Mouse (Mus musculus) gastrocnemius, postnatal 36 days (tissue): Measurements from ENCODE around the gene Trub1. TPM values are rescaled to one million over a fixed set of nuclear protein-coding genes. Genes with fewer than 3 reads are reported as not detected.

Experiments used
- DNase-seq, 2 experiments: peaks; one replicate each; pipeline ENCODE4 v3.0.0; 2022
- intact Hi-C: fragments of 180-260 bp; cut with DNase I; formaldehyde crosslinking; loops from one replicate; pipeline ENCODE4 v1.15.1; 2025
- long read RNA-seq, 2 experiments: library from polyadenylated mRNA; stranded (forward); transcript quantifications; one replicate each; pipeline ENCODE4 v2.0.0; 2021
- total RNA-seq, 2 experiments: library from RNA; stranded (reverse); gene quantifications; 2 replicates each; pipeline ENCODE4 v1.2.3; 2021

Gene Trub1
- total RNA-seq = 1 to 10 TPM; 4.4 to 4.7 TPM
- long read RNA-seq, experiment 1, transcript Trub1-202 (8 exons, 3,789 nt) = major isoform, 6 of 8 reads
- long read RNA-seq, experiment 1, partial matches to known transcripts = 0 of 8 reads
- long read RNA-seq, experiment 1, other reads (novel, unspliced or antisense) = 2 of 8 reads
- long read RNA-seq, experiment 2, transcript Trub1-202 (8 exons, 3,789 nt) = major isoform, 8 of 9 reads
- long read RNA-seq, experiment 2, partial matches to known transcripts = 0 of 9 reads
- long read RNA-seq, experiment 2, other reads (novel, unspliced or antisense) = 1 of 9 reads

DNA sequence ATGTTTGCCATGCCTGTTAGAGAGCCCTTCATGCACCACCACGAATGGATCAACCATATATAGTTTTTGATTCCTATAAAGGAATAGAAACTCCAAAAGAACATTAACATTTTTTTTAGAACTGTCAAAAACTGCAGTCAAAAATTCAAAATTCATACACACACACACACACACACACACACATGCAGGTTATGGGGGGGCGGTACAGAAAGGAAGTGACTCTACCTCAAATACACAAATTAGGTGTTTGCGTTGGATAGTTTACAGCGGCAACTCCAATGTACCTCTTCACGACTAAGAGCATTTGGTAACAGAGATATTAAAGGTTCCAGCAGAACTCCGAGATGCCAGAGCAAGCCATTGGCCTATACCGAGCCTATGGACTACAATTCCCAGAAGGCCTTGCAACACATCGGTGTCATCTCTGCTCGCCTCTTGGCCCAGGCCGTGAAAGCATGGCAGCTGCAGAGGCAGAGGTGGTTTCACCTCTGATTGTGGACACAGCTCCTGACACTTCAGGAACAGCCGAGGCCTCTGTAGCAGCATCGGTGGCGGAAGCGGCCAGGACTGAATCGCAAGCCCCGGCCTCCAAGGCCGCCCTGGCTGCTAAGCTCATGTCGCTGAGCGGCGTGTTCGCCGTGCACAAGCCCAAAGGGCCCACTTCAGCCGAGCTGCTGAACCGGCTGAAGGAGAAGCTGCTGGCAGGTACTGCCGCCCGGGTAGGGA, at the start of gene Trub1:
Gene Trub1 (plus strand): TSS at position 421 of the 726 bp plus-strand sequence.
- DNase-seq = peak; percentile 59 to 65
- intact Hi-C loops = no loop called here

DNA sequence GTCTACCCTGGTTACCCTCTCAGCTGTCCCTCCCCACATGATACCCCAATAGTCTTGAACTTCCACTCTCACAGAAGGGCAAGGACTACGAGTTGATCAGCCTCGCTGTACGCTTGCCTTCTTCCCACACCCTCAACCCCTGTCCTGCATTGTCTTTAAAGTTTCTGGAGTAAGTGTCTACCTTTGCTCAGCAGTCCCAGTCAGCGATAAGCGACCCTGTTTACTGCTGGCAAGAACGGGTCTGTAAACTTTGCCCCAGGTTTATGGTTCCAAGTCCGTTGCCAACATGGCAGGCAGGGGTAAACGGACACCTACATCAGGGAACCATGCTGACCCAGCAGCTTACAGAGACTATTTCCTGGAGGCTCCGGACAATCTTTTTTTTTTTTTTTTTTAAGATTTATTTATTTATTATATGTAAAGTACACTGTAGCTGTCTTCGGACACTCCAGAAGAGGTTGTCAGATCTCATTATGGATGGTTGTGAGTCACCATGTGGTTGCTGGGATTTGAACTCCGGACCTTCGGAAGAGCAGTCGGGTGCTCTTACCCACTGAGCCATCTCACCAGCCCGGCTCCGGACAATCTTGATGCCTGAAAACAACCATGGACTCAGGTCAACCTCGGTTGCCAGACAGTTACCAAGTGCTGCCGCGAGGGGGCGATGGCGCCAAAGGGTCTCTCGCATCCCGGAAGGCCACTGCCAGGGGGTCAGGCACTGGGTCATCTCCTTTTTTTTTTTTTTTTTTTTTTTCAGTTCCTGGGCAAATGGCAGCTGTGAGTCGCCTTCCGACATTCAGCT, 48.8 kb upstream of the Trub1 start:
- peak; percentile 80 to 83 for DNase-seq
- intact Hi-C loops = loop anchor here (2.0 kb wide), 1 partner anchor 239 kb away; no protein-coding TSS in a partner anchor

DNA sequence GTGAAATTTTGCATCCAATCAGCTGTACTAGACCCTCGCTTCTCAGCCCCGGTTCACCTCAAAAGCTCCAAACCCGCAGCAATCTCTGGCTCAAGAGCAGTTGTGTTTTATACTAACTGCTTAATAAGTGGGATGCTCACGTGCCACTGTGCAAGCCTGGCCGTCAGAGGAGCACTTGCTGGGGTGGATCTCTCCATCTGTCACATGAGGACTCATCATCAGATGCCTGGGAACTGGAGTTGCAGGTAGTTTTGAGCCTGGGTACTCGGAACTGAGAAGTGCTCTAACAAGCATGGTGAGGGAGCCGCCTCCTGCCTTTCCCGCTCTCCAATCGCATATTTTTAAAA, 48.2 kb upstream of the Trub1 start:
- intact Hi-C loops = loop anchor here (2.0 kb wide), 1 partner anchor 238 kb away; no protein-coding TSS in a partner anchor
- DNase-seq = no peak

DNA sequence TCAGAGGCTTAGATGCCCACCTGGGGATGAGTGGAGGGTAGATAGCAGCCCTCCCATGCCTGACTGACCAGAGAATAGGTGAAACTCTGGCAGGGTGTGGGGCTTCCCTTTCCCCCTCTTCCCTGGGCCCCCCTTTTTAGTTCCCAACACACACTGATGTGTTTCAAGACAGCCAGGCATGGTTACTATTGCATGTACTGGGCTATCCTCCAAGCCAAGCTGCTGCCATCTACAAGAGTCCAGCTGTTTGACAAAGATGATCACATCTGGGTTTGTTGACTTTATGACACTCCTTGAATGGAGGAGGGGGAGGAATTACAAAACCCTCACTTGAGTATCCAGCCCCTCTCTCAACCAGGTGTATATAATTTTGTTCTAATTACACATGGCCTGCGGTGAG, 44.8 kb upstream of the Trub1 start:
- intact Hi-C loops = no loop called here
- DNase-seq = no peak

DNA sequence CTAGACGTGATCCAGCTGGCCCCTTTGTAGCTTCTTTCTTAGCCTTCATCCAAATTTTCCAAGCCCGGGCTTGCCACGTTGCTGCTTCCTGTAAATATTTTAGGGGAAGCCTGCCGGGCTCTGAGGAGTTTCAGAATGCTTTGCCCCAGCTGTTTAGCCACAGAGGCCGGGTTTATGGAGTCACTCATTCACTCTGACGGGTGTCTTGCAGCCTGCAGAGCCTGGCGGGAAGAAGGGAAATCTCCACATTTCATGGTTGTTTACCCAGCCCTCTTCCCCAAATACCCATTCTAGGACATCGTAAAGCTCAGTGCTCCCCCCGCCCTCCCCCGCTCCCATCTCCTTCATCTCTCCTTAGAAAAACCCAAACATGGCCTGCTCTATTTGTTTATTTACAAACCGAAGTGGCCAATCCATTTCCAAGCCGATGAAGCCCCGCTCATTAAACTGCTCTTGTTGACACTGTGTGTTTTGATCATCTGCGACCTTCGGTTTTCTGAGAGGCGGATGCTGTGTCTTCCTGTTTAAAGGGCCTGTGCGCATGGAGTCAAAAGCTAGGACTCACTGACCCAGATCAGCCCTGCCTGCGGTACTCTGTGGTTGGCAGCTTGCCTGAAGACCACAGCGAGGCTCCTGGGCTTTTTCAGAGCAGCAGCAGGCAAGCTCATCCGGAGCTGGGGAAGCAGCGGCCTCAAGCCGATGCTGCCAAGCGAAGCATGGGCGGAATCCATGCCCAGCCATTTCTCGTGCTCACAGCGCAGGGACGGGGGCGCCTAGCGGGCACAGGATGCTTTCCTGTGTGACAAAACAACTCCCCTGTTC, 41.1 kb upstream of the Trub1 start:
- intact Hi-C loops = no loop called here
- DNase-seq = peak; percentile 51 to 62

DNA sequence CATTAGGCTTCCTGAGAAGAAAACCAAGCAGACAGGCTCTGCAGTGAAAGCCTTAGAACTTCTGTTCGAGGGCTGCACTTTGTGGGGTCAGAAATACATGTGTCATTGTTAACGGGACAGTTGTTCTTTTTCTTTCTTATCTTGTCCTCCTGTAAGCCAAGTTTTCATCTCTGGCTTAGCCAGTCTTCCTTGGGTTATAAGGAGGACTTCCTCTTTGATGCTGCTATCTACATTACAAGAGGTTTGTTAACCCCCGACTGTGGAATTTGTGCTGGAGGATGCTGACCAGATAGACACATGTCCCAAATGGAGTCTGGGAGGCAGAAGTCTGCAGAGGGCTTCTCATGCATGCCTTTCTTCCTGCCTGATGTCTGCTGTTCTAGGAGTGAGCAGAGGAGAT, 39.5 kb upstream of the Trub1 start:
- DNase-seq = no peak
- intact Hi-C loops = no loop called here

DNA sequence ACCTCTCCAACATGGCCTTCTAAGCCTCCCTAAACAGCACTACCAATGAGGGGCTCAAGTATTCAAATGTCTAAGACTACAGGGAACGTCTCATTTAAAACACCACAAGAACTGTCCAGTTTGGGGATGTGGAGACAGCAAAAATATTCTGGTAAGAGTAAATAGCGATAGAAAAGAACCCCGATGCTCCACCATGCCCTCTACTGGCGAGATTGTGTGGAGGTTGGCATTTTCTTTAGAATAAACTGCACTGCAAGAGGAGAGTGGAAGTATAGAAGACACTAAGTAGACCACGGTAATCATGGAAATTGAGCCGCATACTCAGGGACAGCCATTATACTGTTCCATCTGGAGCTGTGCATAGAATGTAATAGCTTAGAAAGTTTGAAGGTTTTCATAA, 38.8 kb upstream of the Trub1 start:
- DNase-seq = no peak
- intact Hi-C loops = no loop called here

DNA sequence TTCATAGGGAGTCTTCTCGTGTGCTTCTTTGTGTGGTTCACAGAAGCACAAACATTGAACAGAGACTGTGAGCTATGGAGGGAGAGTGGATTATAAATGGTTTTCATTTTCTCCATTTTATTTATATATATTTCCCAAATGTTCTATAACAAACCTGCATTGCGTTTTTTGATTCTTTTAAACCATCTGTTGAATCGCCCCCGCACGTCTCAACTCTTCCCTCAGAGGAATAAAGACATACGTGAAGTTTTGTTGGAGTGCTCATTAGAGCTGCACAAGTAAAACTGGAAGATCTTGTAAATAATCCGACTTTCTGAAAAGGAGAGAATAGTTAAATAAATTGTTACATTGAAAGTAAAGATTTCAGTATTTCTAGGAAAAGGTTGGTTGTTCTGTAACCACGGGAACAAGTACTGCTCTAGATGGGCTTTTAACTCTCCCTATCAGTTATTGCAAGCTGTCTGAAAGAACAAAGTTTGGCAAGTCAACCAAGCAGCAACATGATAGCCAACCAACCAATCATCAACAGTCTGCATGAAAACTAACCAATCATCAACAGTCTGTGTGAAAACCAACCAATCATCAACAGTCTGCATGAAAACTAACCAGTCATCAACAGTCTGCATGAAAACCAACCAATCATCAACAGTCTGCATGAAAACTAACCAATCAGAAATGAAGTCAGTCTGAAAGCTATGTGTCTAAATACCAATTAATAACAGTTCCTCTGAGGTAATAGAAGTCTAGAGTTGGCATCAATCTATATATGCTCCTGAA, 37.5 kb upstream of the Trub1 start:
- DNase-seq = no peak
- intact Hi-C loops = no loop called here

DNA sequence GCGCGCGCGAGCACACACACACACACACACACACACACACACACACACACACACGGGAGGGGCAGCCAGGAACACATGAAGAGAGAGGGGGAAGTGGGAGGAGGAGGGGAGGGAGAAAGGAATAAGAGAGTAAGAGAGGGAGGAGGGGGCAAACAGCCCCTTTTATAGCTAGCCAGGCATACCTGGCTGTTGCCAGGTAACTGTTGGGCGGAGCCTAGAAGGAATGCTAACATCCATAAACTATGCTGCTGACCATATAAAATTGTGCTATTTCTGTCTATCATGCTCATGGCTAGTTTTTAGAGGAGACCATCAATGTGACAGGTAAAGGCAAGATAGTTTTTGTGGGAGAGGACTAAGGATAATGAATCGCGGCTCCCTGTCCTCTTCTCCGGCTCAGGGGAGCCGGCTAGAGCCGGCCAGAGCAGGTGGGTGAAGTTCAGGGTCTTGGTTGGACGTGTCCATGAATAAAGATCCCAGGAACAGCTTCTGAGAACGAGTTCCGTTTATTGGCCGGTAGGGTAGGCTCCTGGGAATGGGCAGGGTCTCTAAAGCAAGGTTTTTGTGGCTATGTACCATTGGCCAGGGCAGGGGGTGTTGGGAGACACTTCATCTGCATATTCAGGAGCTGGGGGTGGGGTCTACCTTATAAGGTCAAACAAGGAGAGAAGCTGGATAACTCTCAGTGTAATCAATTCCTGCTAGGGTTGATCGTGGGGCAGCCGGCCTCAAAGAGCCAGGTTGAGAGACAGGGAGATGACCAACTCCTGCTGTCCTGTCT, 34.7 kb upstream of the Trub1 start:
- intact Hi-C loops = no loop called here
- no peak for DNase-seq

DNA sequence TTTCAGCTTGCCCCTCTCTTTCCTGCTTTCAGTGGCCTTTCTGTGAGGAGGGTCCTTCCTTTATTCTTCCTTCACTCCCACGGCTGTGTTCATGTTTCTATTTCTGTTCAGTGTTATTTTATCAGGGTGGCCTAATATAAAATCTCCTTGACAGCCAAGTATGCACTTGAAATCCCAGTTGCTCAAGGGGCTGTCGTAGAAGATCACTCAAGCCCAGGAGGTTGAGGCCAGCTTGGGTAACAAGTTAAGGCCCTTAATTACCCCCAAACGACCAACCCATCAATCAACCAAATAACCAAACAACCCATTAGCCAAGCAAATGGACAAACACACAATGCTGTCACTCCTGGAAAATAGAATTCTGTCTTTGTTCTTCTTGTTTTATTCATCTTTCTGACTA, 29.3 kb upstream of the Trub1 start:
- intact Hi-C loops = no loop called here
- no peak for DNase-seq

DNA sequence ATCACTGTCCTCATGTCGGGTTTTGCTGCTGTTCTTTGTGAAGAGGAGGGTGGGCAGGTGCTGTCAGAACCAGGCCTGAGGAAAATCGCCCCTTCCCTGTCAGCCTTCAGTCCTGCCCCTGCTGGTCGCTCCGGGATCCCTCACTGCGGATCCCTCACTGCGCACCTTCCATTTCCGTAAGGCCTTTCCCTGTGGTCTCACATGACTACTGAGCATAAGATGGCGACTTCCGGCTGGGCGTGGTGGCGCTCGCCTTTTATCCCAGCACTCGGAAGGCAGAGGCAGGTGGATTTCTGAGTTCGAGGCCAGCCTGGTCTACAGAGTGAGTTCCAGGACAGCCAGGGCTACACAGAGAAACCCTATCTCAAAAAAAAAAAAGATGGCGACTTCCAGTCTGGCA, 27.4 kb upstream of the Trub1 start:
- intact Hi-C loops = no loop called here
- no peak for DNase-seq

DNA sequence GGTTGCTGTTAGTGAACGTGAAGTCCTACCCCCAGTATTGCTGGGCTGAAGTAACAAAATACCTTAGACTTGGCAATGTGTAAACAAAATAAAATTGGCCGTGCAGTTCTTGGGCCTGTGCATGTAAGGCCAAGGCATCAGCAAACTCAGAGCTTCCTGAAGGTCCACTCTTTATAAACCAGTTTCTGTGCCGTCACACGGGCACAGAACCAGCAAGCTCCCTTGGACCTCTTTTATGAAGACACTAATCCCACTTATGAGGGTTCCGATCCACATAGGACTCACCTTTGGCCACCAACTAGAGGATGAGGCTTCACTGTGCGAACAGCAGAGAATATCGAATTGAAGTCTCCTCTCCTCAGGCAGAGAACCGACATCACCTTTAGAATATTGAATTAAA, 25.9 kb upstream of the Trub1 start:
- DNase-seq = no peak
- intact Hi-C loops = no loop called here

DNA sequence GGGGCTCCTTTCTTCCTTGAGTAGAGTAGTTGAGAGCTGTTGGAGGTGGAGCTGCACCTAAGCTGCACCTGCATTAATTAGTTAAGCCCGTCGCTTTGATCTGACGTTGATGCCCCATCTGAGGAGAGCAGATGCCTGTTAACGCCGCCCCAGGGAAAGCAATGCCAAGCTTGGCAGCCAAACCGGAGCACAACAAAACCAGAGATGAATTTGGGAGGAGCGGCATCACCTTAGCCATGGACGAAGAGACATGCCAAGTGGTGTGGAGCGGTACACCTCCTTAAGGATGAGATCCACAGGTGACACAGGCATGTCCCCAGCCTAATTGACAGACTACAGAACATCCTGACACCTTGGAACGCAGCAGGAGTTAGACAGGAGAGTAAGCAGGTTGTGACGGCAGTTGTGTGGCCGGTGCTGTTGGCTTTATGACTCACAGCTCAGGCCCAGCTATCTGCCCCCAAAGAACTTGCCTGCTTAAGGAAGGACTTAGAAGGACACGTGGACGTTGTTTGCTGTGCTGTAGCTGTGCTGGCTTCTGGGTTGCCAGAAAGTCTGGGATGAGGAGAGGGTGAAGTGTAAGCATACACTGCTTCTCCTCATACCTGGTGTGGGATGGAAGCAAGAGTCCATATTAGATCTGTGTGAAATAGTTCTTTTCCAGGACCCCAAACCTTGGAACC, 24.8 kb upstream of the Trub1 start:
- intact Hi-C loops = no loop called here
- no peak for DNase-seq

DNA sequence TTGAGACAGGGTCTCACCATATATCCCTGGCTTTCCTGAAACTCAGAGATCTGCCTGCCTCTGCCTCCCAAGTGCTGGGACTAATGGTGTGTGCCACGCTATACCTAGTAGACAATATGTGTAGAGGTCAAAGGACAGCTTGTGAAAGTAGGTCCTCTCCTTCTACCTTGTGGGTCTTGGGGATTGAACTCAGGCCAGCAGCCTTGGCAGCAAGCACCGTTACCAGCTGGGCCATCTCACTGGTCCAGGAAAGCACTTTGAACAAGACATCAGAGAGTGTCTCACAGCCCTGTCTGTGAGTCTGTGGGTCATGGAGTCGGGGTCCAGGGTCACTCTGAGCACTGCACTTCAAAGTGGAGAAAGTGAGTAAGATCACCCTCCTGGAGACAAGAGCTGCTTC, 24.1 kb upstream of the Trub1 start:
- intact Hi-C loops = no loop called here
- DNase-seq = no peak

DNA sequence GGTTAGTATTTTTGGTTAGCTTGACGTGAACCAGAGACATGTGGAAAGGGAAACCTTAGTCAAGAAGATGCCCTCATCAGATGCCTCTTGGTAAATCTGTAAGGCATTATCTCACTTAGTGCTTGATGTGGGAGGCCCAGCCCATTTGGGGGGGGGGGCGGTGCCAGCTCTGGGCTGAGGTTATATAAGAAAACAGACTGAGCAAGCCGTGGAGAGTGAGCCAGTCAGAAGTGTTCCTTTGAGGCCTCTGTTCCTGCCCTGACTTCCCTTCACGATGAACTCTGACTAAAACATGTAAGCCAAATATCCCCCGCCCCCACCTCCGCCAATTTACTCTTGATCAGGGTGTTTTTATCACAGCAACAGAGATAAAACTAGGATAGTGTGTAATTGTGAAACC, 22.8 kb upstream of the Trub1 start:
- intact Hi-C loops = no loop called here
- no peak for DNase-seq

DNA sequence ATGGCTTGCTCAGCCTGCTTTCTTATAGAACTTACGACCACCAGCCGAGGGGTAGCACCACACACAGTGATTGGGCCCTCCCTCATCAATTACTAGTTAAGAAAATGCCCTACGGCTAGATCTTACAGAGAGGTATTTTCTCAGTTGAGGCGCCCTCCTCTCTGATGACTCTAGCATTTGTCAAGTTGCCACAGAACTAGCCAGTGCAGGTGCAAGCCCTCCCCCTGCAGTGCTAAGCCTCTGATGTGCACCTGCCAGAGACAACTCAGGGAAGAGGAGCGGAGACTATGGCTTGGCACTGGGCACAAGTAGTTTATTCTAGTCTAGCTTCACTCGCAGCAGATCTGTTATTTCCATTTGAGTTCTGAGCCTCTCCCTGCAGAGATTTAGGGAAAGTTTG, 21.2 kb upstream of the Trub1 start:
- no peak for DNase-seq
- intact Hi-C loops = no loop called here

DNA sequence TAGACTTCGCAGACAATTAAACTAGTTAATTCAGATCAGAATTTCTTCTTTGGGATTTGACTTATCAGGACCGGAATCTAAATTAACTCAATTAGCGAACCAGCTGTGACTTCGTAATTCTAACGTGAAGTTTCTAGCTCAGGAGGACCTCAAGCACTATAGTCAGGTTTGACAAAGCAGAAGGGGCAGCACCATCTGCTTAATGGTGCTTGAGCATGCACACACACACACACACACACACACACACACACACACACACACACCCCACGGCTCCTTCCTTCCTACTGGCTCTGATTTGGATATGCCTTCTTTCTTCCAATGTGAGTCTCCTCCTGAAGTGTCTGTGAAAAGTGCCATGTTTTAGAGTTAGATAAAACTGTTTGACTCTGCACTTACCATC, 18.7 kb upstream of the Trub1 start:
- intact Hi-C loops = no loop called here
- no peak for DNase-seq

DNA sequence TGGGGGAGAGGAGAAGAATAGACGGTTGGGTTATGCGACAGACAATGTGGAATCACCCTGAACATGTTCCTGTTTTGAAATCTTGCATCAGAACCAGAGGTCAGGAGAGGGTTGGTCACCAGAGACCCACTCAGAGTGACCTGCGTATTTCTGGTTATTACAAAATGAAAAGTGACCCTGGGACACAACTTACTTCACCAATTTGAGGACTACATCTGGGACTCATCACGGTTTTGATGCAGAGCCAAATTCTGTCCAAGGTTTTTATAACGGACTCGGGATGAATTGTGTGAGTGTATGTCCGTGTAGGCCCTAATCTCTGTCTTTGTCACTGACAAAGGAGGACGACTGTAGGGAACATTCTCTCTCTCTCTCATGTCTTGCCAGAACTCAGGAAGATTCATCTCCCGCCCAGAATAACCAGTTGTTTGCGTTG, 16.1 kb upstream of the Trub1 start:
- intact Hi-C loops = no loop called here
- no peak for DNase-seq

DNA sequence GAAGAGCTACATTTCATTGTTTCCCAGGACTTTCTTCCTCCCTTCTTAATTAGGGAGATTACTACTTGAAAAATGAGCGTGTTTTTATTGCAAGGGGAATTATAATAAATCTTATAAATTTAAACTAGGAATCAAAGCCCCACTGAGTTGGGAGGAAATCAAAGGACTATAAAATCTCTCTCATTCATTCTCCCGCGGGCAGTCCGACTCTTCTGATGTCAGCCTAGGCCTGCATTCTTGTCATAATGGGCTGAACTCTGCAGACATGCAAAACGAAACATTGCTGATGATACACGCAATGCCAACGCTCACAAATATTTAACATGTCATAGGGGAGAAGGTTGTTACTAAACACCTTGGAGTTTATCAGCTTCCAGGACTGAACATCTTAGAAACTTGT, 15.7 kb upstream of the Trub1 start:
- DNase-seq = no peak
- intact Hi-C loops = no loop called here
